Mouse (Mus musculus) heart, embryonic 14.5 days (tissue): ENCODE measurements around the gene Itga2b. TPM values are rescaled to one million over a fixed set of nuclear protein-coding genes. Genes with fewer than 3 reads are reported as not detected.

Experiments used
- ATAC-seq: fragments of 200-750 bp; cut with Nextera tagmentation; 2 replicates; pipeline ENCODE4 v1.8.0; 2017; ENCODE audit warnings: low read depth, moderate TSS enrichment; ENCODE audit not compliant: insufficient number of reproducible peaks, insufficient read depth, low FRiP score
- H3K27ac ChIP-seq, 2 experiments: fragments of 200-500 bp in 1 of 2; fragments of 300-500 bp in 1 of 2; sonication (generic) in 1 of 2; replicated peaks in 1 of 2; 2 replicates each; pipeline ENCODE4 v1.5.1; 2012 to 2014; ENCODE audit warnings: low read depth in 2 of 2, low read length in 2 of 2, control low read depth in 1 of 2, mild to moderate bottlenecking in 1 of 2, mixed read lengths in 1 of 2; ENCODE audit not compliant: control insufficient read depth in 1 of 2, insufficient read depth in 1 of 2
- H3K27me3 ChIP-seq: fragments of 300-500 bp; sonication (generic); 2 replicates; pipeline ENCODE4 v1.6.1; 2014; ENCODE audit warnings: mild to moderate bottlenecking, low read length, control low read depth; ENCODE audit not compliant: control insufficient read depth, insufficient read depth
- H3K36me3 ChIP-seq: fragments of 300-500 bp; sonication (generic); 2 replicates; pipeline ENCODE4 v1.6.1; 2014; ENCODE audit warnings: mild to moderate bottlenecking, control low read depth, low read length, mixed read lengths; ENCODE audit not compliant: control insufficient read depth, insufficient read depth
- H3K4me1 ChIP-seq, 2 experiments: fragments of 200-500 bp in 1 of 2; fragments of 300-500 bp in 1 of 2; sonication (generic) in 1 of 2; 2 replicates each; pipeline ENCODE4 v1.6.1; 2012 to 2014; ENCODE audit warnings: low read length in 2 of 2, control low read depth in 1 of 2, mixed read lengths in 1 of 2; ENCODE audit not compliant: control insufficient read depth in 2 of 2, insufficient read depth in 2 of 2
- H3K4me2 ChIP-seq: fragments of 300-500 bp; sonication (generic); 2 replicates; pipeline ENCODE4 v1.6.1; 2014; ENCODE audit warnings: mild to moderate bottlenecking, low read length
- H3K4me3 ChIP-seq, 2 experiments: fragments of 200-500 bp in 1 of 2; fragments of 300-500 bp in 1 of 2; sonication (generic) in 1 of 2; 2 replicates each; pipeline ENCODE4 v1.5.1; 2012 to 2014; ENCODE audit warnings: low read length in 2 of 2, mild to moderate bottlenecking in 2 of 2, control low read depth in 1 of 2, low read depth in 1 of 2, moderate library complexity in 1 of 2; ENCODE audit not compliant: control insufficient read depth in 1 of 2, insufficient read depth in 1 of 2
- H3K9ac ChIP-seq: fragments of 300-500 bp; sonication (generic); 2 replicates; pipeline ENCODE4 v1.6.1; 2014; ENCODE audit warnings: mild to moderate bottlenecking, low read length
- H3K9me3 ChIP-seq: fragments of 300-500 bp; sonication (generic); 2 replicates; pipeline ENCODE4 v1.6.1; 2016; ENCODE audit warnings: low read length, control low read depth; ENCODE audit not compliant: control insufficient read depth
- WGBS: fragments of 180-500 bp; shearing (Covaris S2); extraction: QIAGEN DNeasy Blood & Tissue Kit; methylation state at CpG from one replicate; pipeline ENCODE4 v1.1.7; 2014; 5-methylcytosine and 5-hydroxymethylcytosine counted together
- polyA plus RNA-seq: library from polyadenylated mRNA; unstranded; fragments of >200 nt; fragmentation: Nextera tagmentation; extraction: Ambion mirVana; gene quantifications from 2 replicates; pipeline ENCODE4 v1.2.1, GENCODE M21; 2014

The Itga2b gene
- polyA plus RNA-seq, 1 experiment from 2014 or later: 6.7 TPM

DNA sequence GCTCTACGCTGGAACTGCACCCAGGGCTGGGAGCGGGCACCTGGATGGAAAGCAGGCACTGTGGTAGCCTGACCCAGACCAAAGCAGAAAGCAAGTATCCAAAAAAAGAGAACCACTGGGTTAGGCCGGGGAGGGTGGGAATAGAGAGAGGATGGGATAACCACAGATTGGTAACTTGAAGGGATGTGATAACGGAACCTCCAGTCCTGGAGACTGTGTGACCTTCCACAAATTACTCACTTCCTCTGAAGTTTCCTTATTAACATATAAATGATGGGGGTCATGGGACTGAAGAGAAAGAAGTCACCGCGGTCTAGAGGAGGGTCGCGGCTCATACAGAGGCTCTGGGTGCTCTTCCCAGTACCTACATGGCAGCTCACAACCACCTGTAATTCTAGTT, 29.7 kb downstream of the Itga2b start:
- no peak overlapping the region for H3K4me2 ChIP-seq
- H3K27me3 ChIP-seq: no peaks in the 10 kb centered on the region; the same call in 1 of the 2 replicates
- no peak for ATAC-seq
- WGBS: 85% methylated on average over 8 of the region's 8 CpGs
- peaks cover 71% of the 10 kb centered on the region for H3K36me3 ChIP-seq
- no peak overlapping the region for H3K4me3 ChIP-seq
- H3K27ac ChIP-seq: no peak overlapping the region
- H3K9ac ChIP-seq: no peak overlapping the region
- no peaks in the 10 kb centered on the region for H3K9me3 ChIP-seq
- H3K4me1 ChIP-seq: peaks cover 24 to 52% of the 10 kb centered on the region in 2 experiments

DNA sequence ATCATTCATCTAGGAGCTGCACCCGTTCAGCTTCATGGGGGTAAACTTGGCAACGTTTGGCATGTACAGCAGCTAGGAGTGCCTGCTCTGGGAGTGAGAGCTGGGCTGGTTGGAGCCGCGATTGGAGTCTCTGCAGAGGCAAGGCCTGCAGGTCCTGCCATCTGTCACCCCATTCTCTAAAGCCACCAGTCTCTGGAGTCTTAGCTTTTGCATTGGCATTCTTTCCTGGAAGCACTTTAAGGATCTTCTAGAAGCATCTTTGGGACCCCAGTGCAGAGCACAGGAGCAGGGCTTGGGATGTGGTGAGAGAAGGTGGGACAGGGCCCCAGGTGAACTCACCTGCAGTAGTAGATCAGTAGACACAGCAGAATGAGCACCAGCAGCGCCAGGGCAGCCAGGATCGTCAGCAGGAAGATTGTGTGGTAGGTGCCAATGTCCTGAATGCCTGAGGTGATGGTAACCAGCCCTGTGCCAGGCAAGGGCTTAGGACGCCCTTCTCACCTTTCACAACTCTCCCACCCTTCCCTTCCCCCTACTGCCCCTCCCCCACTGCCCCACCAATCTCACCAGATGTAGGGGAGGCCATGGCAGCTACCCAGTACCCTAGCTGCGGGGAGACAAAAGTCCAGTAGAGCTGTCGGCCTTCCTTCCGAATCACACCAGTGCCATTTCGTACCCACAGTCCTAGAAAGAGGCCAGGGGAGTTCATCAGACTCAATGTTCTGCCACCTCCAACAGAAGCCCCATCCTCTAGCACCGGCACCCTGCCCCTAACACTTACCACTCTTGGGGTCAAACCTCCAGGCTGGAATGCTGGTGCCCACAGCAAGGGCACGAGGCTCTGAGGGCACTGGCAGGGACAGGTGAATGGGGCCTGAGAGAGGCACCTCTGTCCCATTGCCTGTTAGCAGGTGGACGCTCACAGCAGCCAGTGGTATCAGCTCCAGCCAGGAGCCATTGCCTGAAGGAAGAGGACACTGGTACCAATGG, 30.5 kb downstream of the Itga2b start:
- Histone ChIP-seq H3K27me3 (no peaks in the 10 kb centered on the region; the same call in 1 of the 2 replicates), H3K4me1 (peaks cover 18 to 44% of the 10 kb centered on the region in 2 experiments), H3K9me3 (no peaks in the 10 kb centered on the region), H3K9ac (no peak overlapping the region), H3K27ac (no peak overlapping the region), H3K36me3 (peaks cover 79% of the 10 kb centered on the region), H3K4me3 (no peak overlapping the region), H3K4me2 (no peak overlapping the region; the same call in 1 of the 2 replicates)
- 78% methylated on average over 14 of the region's 14 CpGs for whole genome bisulfite sequencing
- no peak for ATAC-seq

DNA sequence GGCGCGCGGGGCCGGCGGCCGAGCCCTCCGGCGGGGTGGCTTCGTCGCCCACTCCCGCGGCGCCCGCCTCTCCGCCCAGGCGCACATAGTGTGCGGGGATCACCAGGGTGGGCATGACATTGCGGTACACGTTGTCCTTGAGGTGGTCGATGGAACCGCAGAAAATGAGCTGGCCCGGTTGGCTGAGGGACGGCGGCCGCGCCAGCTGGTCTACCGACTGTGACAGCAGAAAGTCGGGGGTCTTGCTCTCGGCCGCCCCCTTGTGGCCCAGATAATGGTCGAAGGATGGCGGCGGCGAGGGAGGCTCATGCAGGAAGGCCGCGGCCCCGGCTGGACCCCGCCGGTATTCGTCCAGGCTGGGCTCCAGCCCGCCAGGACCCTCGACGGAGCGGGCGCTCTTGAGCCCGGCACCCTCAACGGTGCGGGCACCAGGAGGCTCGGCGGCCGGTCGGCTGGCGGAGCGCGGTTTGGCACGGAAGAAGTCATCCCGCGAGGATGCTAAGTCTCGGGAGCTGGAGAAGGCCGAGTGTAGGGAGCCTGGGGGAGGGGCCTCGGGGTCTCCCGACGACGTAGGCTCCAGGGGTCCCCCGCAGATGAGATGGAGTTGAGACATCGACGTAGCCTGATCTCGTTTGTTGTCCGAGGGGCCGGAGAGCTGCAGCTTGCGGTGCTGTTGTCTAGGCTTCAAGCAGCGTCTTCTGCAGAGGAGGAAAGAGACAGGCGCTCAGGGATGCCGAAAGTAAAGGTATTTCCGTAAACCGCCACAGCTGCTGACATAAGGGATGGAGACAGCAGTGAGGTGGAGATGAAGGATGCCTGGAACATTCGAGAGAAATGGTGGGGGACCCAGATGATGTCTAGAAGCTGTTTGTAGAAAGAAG, 31.5 kb downstream of the Itga2b start:
- Histone ChIP-seq H3K36me3 (peaks cover 86% of the 10 kb centered on the region), H3K4me2 (peak overlapping the region; percentile 96), H3K9ac (peak overlapping the region; percentile 74), H3K27ac (0 out of 4 replicates have a peak overlapping the region, but pooled peaks of 1 of the 2 experiments have one; percentile 41), H3K4me3 (peak overlapping the region; percentile 52 to 61), H3K4me1 (peaks cover 10 to 38% of the 10 kb centered on the region in 2 experiments), H3K27me3 (no peaks in the 10 kb centered on the region; the same call in 1 of the 2 replicates), H3K9me3 (no peaks in the 10 kb centered on the region)
- no peak for ATAC-seq
- WGBS: 15% methylated on average over 77 of the region's 77 CpGs

DNA sequence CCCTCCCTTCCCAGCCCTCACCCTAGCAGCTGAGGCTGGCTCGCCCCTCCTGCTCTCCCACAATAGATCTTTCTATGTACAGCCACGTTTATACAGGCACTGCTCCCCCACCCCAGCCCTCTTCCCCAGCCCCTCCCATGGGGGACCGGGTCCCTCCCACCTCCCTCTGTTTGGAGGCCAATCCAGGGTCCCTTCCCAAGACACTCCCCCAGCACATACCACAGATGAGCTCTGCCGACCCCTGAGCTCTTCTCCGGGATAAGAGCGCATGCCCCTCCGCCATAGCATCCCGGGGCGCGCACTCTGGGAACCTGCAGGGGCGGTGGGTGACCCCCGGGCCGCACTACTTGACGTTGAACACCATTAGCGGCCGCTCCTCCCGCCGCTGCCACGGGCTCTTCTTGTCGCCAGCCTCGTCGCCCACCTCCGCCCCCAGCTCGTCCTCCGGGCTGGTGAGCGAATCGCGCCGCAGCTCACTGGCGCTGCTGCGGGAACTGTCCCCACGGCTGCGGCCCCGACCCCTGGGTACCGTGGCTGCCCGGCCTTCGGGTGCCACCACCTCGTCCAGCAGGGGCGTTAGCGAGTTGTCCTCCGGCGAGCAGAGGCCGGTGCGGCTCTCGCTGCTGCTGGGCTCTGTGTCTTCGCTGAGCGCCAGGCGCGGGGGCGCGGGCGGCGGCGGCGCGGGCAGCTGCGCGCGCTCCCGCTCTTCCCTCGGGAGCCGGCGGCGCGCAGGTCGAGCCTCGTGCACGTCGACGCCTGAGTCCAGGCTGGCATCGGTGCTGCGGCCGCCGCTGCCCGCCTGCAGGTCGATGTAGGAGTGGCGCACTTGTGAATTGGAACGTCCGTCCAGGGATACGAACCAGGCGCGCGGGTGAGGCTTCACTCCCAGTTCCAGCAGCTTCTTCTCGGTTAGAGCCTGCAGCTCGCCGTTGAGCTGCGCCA, 32.5 kb downstream of the Itga2b start:
- peak overlapping the region; percentile 96 for H3K4me2 ChIP-seq
- H3K9me3 ChIP-seq: no peaks in the 10 kb centered on the region
- ATAC-seq: peak; percentile 11
- peaks cover 10 to 38% of the 10 kb centered on the region in 2 experiments for H3K4me1 ChIP-seq
- peak overlapping the region; percentile 41 to 47; a peak in 2 of 4 replicates for H3K27ac ChIP-seq
- H3K4me3 ChIP-seq: peak overlapping the region; percentile 52 to 61
- H3K9ac ChIP-seq: peak overlapping the region; percentile 74
- peaks cover 80% of the 10 kb centered on the region for H3K36me3 ChIP-seq
- 17% methylated on average over 86 of the region's 87 CpGs for WGBS
- H3K27me3 ChIP-seq: no peaks in the 10 kb centered on the region; the same call in 1 of the 2 replicates

DNA sequence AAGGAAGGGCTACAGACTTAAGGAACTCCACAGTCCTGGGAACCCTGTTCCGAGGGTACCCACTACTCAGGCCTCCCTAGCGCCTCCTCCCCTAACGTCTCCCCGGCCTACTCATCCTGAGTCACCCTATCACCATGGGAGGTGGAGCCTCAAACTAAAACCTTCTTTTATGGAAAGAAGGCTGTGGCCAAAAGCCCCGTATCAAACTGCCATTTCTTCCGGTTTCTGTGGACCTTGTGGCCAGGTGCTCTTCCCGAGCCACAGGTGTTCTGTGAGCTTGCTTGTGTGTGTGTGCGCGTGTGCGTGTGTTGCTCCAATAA, 33.5 kb downstream of the Itga2b start:
- Histone ChIP-seq H3K27ac (no peak overlapping the region), H3K4me3 (no peak overlapping the region), H3K9ac (no peak overlapping the region), H3K36me3 (peaks cover 70% of the 10 kb centered on the region), H3K27me3 (no peaks in the 10 kb centered on the region; the same call in 1 of the 2 replicates), H3K4me1 (peaks cover 10 to 41% of the 10 kb centered on the region in 2 experiments), H3K4me2 (no peak overlapping the region), H3K9me3 (no peaks in the 10 kb centered on the region)
- ATAC-seq: no peak
- WGBS: 82% methylated on average over 10 of the region's 10 CpGs

DNA sequence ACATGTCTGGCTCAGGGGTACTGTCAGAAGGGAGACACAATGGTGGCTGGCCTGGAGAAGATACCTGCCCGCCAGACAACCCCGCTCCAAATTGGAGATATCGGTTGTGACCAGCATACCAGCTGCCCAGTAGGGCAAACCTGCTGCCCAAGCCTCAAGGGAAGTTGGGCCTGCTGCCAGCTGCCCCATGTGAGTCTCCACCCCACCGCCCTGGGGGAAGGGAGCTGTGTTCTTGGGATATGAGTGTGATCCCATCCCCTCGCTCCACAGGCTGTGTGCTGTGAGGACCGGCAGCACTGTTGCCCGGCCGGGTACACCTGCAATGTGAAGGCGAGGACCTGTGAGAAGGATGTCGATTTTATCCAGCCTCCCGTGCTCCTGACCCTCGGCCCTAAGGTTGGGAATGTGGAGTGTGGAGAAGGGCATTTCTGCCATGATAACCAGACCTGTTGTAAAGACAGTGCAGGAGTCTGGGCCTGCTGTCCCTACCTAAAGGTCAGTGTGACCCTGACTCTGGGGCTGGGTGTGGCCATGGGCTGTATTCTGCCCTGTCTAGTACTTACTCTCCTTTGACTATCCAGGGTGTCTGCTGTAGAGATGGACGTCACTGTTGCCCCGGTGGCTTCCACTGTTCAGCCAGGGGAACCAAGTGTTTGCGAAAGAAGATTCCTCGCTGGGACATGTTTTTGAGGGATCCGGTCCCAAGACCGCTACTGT, 34.0 kb downstream of the Itga2b start:
- Histone ChIP-seq H3K27me3 (no peaks in the 10 kb centered on the region; the same call in 1 of the 2 replicates), H3K4me2 (no peak overlapping the region), H3K9ac (no peak overlapping the region), H3K9me3 (no peaks in the 10 kb centered on the region), H3K36me3 (peaks cover 65% of the 10 kb centered on the region), H3K4me1 (peaks cover 11 to 45% of the 10 kb centered on the region in 2 experiments), H3K4me3 (no peak overlapping the region), H3K27ac (no peak overlapping the region)
- WGBS: 84% methylated on average over 18 of the region's 18 CpGs
- ATAC-seq: no peak
